Mouse (Mus musculus): ENCODE results near the gene Ssrp1. TPM values are rescaled to one million over a fixed set of nuclear protein-coding genes. Genes with fewer than 3 reads are reported as not detected.
A peak's percentile ranks its signal among the peaks of the same experiment; 100 is the strongest.

Gene Ssrp1
- total RNA-seq, 2 experiments from 2014 or later: 101 to 105 TPM

- no peak for DNase-seq (ENCODE audit: extremely low spot score in 1 of 2, low spot score in 2 of 2)
- intact Hi-C loops (cut with DNase I): no loop called here
Observed at GRCm38 (mm10) chr2:85065141-85065875, 28.3 kb downstream of the Ssrp1 start.

GRCm38 (mm10) chr2:85066937-85067336 is 29.9 kb downstream of the Ssrp1 start:
- DNase-seq (ENCODE audit: extremely low spot score in 1 of 2, low spot score in 2 of 2): no peak

GRCm38 (mm10) chr2:85067903-85068625 is 31.0 kb downstream of the Ssrp1 start:
- intact Hi-C loops (cut with DNase I): no loop called here
- DNase-seq (ENCODE audit: extremely low spot score in 1 of 2, low spot score in 2 of 2): peak in 1 of 2 experiments; percentile 26

More at GRCm38 (mm10) chr2:85066937-85067336, 29.9 kb downstream of the Ssrp1 start:
- intact Hi-C loops (cut with DNase I): no loop called here

GRCm38 (mm10) chr2:85068626-85069025 is 31.6 kb downstream of the Ssrp1 start:
- DNase-seq (ENCODE audit: extremely low spot score in 1 of 2, low spot score in 2 of 2): no peak
- intact Hi-C loops (cut with DNase I): no loop called here

GRCm38 (mm10) chr2:85070086-85070485 is 33.1 kb downstream of the Ssrp1 start:
- intact Hi-C loops (cut with DNase I): no loop called here
- DNase-seq (ENCODE audit: extremely low spot score in 1 of 2, low spot score in 2 of 2): peak in 1 of 2 experiments; percentile 34

- DNase-seq (ENCODE audit: extremely low spot score in 1 of 2, low spot score in 2 of 2): no peak
- intact Hi-C loops (cut with DNase I): no loop called here
Observed at GRCm38 (mm10) chr2:85071921-85072320, 34.9 kb downstream of the Ssrp1 start.

GRCm38 (mm10) chr2:85073751-85074150 is 36.7 kb downstream of the Ssrp1 start:
- intact Hi-C loops (cut with DNase I): no loop called here
- no peak for DNase-seq (ENCODE audit: extremely low spot score in 1 of 2, low spot score in 2 of 2)

- intact Hi-C loops (cut with DNase I): no loop called here
- DNase-seq (ENCODE audit: extremely low spot score in 1 of 2, low spot score in 2 of 2): peak in 1 of 2 experiments; percentile 65
Observed at GRCm38 (mm10) chr2:85088716-85089646, 51.9 kb downstream of the Ssrp1 start.

- DNase-seq (ENCODE audit: extremely low spot score in 1 of 2, low spot score in 2 of 2): no peak
- intact Hi-C loops (cut with DNase I): no loop called here
Observed at GRCm38 (mm10) chr2:85091325-85091724, 54.3 kb downstream of the Ssrp1 start.

- intact Hi-C loops (cut with DNase I): no loop called here
Observed at GRCm38 (mm10) chr2:85093376-85093775, 56.3 kb downstream of the Ssrp1 start.

GRCm38 (mm10) chr2:85095906-85096305 is 58.9 kb downstream of the Ssrp1 start:
- intact Hi-C loops (cut with DNase I): no loop called here
- DNase-seq (ENCODE audit: extremely low spot score in 1 of 2, low spot score in 2 of 2): no peak

More at GRCm38 (mm10) chr2:85093376-85093775, 56.3 kb downstream of the Ssrp1 start:
- no peak for DNase-seq (ENCODE audit: extremely low spot score in 1 of 2, low spot score in 2 of 2)

Other genes with a start within 250 kb of the Ssrp1 start
- gene Ube2l6, start 238.4 kb upstream of the Ssrp1 start, total RNA-seq (2021): 1 to 10 TPM; 6.5 to 6.8 TPM
- not detected for gene Smtnl1, start 214.6 kb upstream of the Ssrp1 start, total RNA-seq (2021)
- 10 to 100 TPM; 62.8 to 66.7 TPM for gene Timm10, start 210.2 kb upstream of the Ssrp1 start, total RNA-seq (2021)
- gene Slc43a1, start 198.4 kb upstream of the Ssrp1 start, total RNA-seq (2021): under 1 TPM; 0.34 to 0.43 TPM
- gene Rtn4rl2, start 150.5 kb upstream of the Ssrp1 start, total RNA-seq (2021): 10 to 100 TPM; 82.1 to 83.8 TPM
- 1 to 10 TPM; 1.8 to 2.0 TPM for gene Slc43a3, start 100.7 kb upstream of the Ssrp1 start, total RNA-seq (2021)
- not detected for gene Prg2, start 56.8 kb upstream of the Ssrp1 start, total RNA-seq (2021)
- gene Prg3, start 49.0 kb upstream of the Ssrp1 start, total RNA-seq (2021): not detected
- 1 to 10 TPM; 1.9 to 2.2 TPM for gene P2rx3, start 228 bp downstream of the Ssrp1 start, total RNA-seq (2021)
- gene Tnks1bp1, start 10.8 kb downstream of the Ssrp1 start, total RNA-seq (2021): 10 to 100 TPM; 77.8 to 88.7 TPM
- gene Aplnr, start 99.0 kb downstream of the Ssrp1 start, total RNA-seq (2021): 10 to 100 TPM; 11.5 to 19.2 TPM
- 10 to 100 TPM; 55.1 to 56.6 TPM for gene Lrrc55, start 160.0 kb downstream of the Ssrp1 start, total RNA-seq (2021)

Measured in left cerebral cortex, postnatal 10 days (tissue).